ENCODE assay signal across 9 mouse cellular contexts in the genomic region with DNA sequence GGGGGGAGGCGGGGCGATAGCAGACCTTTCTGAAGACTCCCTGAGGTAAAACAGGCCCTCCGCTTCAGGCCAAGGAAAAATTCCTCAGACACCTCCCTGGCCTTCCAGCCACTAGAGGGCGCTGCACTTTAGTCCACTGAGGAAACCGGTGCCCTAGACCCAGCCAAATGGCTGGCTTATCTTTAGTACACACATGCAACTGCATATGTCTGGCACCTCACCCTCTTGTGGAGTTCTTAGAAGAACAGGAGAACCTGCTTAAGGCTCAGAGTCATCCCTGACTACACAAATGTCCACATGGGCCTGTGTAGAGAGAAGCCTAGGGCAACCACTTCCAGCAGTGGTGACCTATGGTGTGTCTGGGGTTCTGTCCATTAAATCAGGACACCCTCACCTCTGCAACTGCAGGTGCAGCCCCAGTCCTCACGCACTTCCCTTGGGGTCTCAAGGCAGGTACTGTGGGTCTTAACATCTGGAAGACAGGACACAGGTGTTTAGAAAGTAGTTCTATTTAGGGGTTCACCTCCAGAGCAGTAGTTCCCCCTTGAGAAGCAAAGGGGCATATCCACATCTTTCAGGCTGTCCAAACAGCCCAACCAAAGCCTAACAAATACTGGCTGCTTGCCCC. TPM values are rescaled to one million over a fixed set of nuclear protein-coding genes. Genes with fewer than 3 reads are reported as not detected.
DNase-seq lines count a peak whose midpoint lies in the region; ATAC-seq and TF ChIP-seq lines count a peak whose summit lies in the region.
"Had no signal": no experiment of that assay in that cellular context is flagged by ENCODE, and none has a peak within 500 bp of the region (broad histone marks: within the 10 kb centered on the region; RNA-seq: fewer than 3 reads in every experiment).

No protein-coding gene starts in this region.

- TF ChIP-seq CTCF in ES-Bruce4 (IDR thresholded peaks at IDR 0.05; ENCODE audit: low read depth, low read length) = peak; percentile 88

- no peak for TF ChIP-seq POLR2A in ES-Bruce4 (IDR thresholded peaks at IDR 0.05; ENCODE audit: insufficient read depth, low read length)

- no peaks in the 10 kb centered on the region for H3K9me3 ChIP-seq in ES-Bruce4 (replicated peaks; ENCODE audit: control insufficient read depth, insufficient read depth, low read length, poor library complexity, severe bottlenecking)
- H3K9me3 ChIP-seq in embryonic facial prominence, embryonic 11.5 days (replicated peaks; ENCODE audit: control insufficient read depth, low read length) = no peaks in the 10 kb centered on the region
- H3K9me3 ChIP-seq in heart, embryonic 16.5 days (replicated peaks; ENCODE audit: control insufficient read depth, low read length) = no peaks in the 10 kb centered on the region
- no peaks in the 10 kb centered on the region for H3K9me3 ChIP-seq in lung, embryonic 15.5 days

- no peak overlapping the region for H3K27ac ChIP-seq in ES-Bruce4 (ENCODE audit: insufficient read depth, low read length)
- H3K27ac ChIP-seq in embryonic facial prominence, embryonic 11.5 days (replicated peaks; ENCODE audit: low read depth, low read length) = no peak overlapping the region
- no peak overlapping the region for H3K27ac ChIP-seq in heart, embryonic 16.5 days (ENCODE audit: low read length)
- no peak overlapping the region for H3K27ac ChIP-seq in lung, embryonic 15.5 days
- H3K27ac ChIP-seq: macrophage had no signal

- ATAC-seq in embryonic facial prominence, embryonic 11.5 days (replicated peaks; ENCODE audit: insufficient number of reproducible peaks, low FRiP score, low TSS enrichment, low read depth) = peak; percentile 7; the same call in 1 of the 2 replicates
- ATAC-seq in heart, embryonic 16.5 days (replicated peaks; ENCODE audit: extremely low read depth, insufficient read depth, low FRiP score) = 0 out of 2 replicates have a peak, but pooled peaks have one; percentile 4
- peak; percentile 32; the same call in 1 of the 2 replicates for ATAC-seq in lung, embryonic 15.5 days (ENCODE audit: borderline replicate concordance, extremely low read depth, low FRiP score, low TSS enrichment)

- H3K4me1 ChIP-seq in ES-Bruce4 (ENCODE audit: control insufficient read depth, insufficient read depth, low read length) = no peaks in the 10 kb centered on the region
- H3K4me1 ChIP-seq in embryonic facial prominence, embryonic 11.5 days (ENCODE audit: control insufficient read depth, insufficient read depth, low read length) = peaks cover 4% of the 10 kb centered on the region; the same call in 1 of the 2 replicates
- peaks cover 34% of the 10 kb centered on the region for H3K4me1 ChIP-seq in heart, embryonic 16.5 days (ENCODE audit: control insufficient read depth, insufficient read depth, low read length)
- H3K4me1 ChIP-seq in lung, embryonic 15.5 days = peaks cover 29% of the 10 kb centered on the region

- H3K4me3 ChIP-seq in ES-Bruce4 (ENCODE audit: low read depth, low read length) = no peak overlapping the region
- no peak overlapping the region for H3K4me3 ChIP-seq in embryonic facial prominence, embryonic 11.5 days (ENCODE audit: low read depth, low read length)
- H3K4me3 ChIP-seq in heart, embryonic 16.5 days (ENCODE audit: low read length) = no peak overlapping the region
- no peak overlapping the region for H3K4me3 ChIP-seq in lung, embryonic 15.5 days

- no peak overlapping the region for H3K9ac ChIP-seq in ES-Bruce4 (ENCODE audit: low read depth, poor library complexity, severe bottlenecking)
- no peak overlapping the region for H3K9ac ChIP-seq in embryonic facial prominence, embryonic 11.5 days (replicated peaks; ENCODE audit: low read length)
- H3K9ac ChIP-seq in heart, embryonic 16.5 days (ENCODE audit: low read length) = no peak overlapping the region
- no peak overlapping the region for H3K9ac ChIP-seq in lung, embryonic 15.5 days

- no peaks in the 10 kb centered on the region; the same call in 1 of the 2 replicates for H3K27me3 ChIP-seq in ES-Bruce4 (ENCODE audit: control insufficient read depth, insufficient read depth, low read length, poor library complexity, severe bottlenecking)
- peaks cover 25% of the 10 kb centered on the region for H3K27me3 ChIP-seq in embryonic facial prominence, embryonic 11.5 days (ENCODE audit: control insufficient read depth, insufficient read depth, low read length)
- peaks cover 32% of the 10 kb centered on the region for H3K27me3 ChIP-seq in heart, embryonic 16.5 days (ENCODE audit: control insufficient read depth, insufficient read depth, low read length)
- H3K27me3 ChIP-seq in lung, embryonic 15.5 days = peaks cover 32% of the 10 kb centered on the region

- no peak overlapping the region for H3K4me2 ChIP-seq in embryonic facial prominence, embryonic 11.5 days (ENCODE audit: low read depth, low read length)
- no peak overlapping the region for H3K4me2 ChIP-seq in heart, embryonic 16.5 days (ENCODE audit: low read depth, low read length)
- no peak overlapping the region for H3K4me2 ChIP-seq in lung, embryonic 15.5 days

- WGBS in embryonic facial prominence, embryonic 11.5 days = 20% methylated on average over 4 of the region's 6 CpGs
- 16% methylated on average over 4 of the region's 6 CpGs for WGBS in heart, embryonic 16.5 days
- WGBS in lung, embryonic 15.5 days = 23% methylated on average over 4 of the region's 6 CpGs

- H3K36me3 ChIP-seq in ES-Bruce4 (ENCODE audit: control insufficient read depth, insufficient read depth, low read length, poor library complexity, severe bottlenecking) = peaks cover 18% of the 10 kb centered on the region
- H3K36me3 ChIP-seq in embryonic facial prominence, embryonic 11.5 days (replicated peaks; ENCODE audit: control insufficient read depth, insufficient read depth, low read depth, low read length) = peaks cover 8% of the 10 kb centered on the region
- H3K36me3 ChIP-seq in heart, embryonic 16.5 days (ENCODE audit: control insufficient read depth, insufficient read depth) = peaks cover 25% of the 10 kb centered on the region
- H3K36me3 ChIP-seq in lung, embryonic 15.5 days = peaks cover 36% of the 10 kb centered on the region

- no peak for TF ChIP-seq EP300 in ES-Bruce4 (IDR thresholded peaks at IDR 0.05; ENCODE audit: insufficient read depth, low read depth, low read length)

- DNase-seq in adrenal gland, postnatal 14 days = peak; percentile 93
- peak; percentile 87 for DNase-seq in embryonic facial prominence, embryonic 11.5 days (ENCODE audit: low spot score)
- peak; percentile 63 to 81 for DNase-seq in layer of hippocampus, adult 18-20 months (ENCODE audit: low spot score in 2 of 2)
- DNase-seq in right cerebral cortex, postnatal 14 days = peak; percentile 92
- peak; percentile 69 to 86 for DNase-seq in urinary bladder, postnatal 4 days (ENCODE audit: low spot score in 2 of 2)

RNA-seq across cellular contexts. Expression of gene Hcn2, which starts 3.8 kb away (rescaled TPM):
- polyA plus RNA-seq in ES-Bruce4 (2011; ENCODE audit: insufficient read depth, insufficient read length, low read depth, missing spikeins) = 7.3 and 8.4 TPM in 2 replicates
- 7.1 and 10.6 TPM in 2 replicates for total RNA-seq in adrenal gland, postnatal 14 days (2021)
- polyA plus RNA-seq in embryonic facial prominence, embryonic 11.5 days (2014; fragmentation: Nextera tagmentation; extraction: Ambion mirVana) = 0.14 and 0.21 TPM in 2 replicates
- polyA plus RNA-seq in heart, embryonic 16.5 days (2015; fragmentation: Nextera tagmentation; extraction: Ambion mirVana) = not detected in 2 replicates
- total RNA-seq in layer of hippocampus, adult 18-20 months (2021) = 100 to 1,000 TPM; 134 TPM
- 0.05 and 0.10 TPM in 2 replicates for polyA plus RNA-seq in lung, embryonic 15.5 days (2015; fragmentation: Nextera tagmentation; extraction: Ambion mirVana)

RNA-seq across cellular contexts. Expression of gene Bsg, which starts 8.3 kb away (rescaled TPM):
- 445 and 449 TPM in 2 replicates for polyA plus RNA-seq in ES-Bruce4 (2011; ENCODE audit: insufficient read depth, insufficient read length, low read depth, missing spikeins)
- total RNA-seq in adrenal gland, postnatal 14 days (2021) = 598 and 707 TPM in 2 replicates
- polyA plus RNA-seq in embryonic facial prominence, embryonic 11.5 days (2014; fragmentation: Nextera tagmentation; extraction: Ambion mirVana) = 630 and 667 TPM in 2 replicates
- polyA plus RNA-seq in heart, embryonic 16.5 days (2015; fragmentation: Nextera tagmentation; extraction: Ambion mirVana) = 1,046 and 1,072 TPM in 2 replicates
- 100 to 1,000 TPM; 554 to 566 TPM for total RNA-seq in layer of hippocampus, adult 18-20 months (2021)
- polyA plus RNA-seq in lung, embryonic 15.5 days (2015; fragmentation: Nextera tagmentation; extraction: Ambion mirVana) = 1,102 and 1,152 TPM in 2 replicates

RNA-seq across cellular contexts. Expression of gene Gzmm, which starts 23.8 kb away (rescaled TPM):
- 2.8 and 3.6 TPM in 2 replicates for polyA plus RNA-seq in ES-Bruce4 (2011; ENCODE audit: insufficient read depth, insufficient read length, low read depth, missing spikeins)
- total RNA-seq in adrenal gland, postnatal 14 days (2021) = 0.89 and 1.1 TPM in 2 replicates
- polyA plus RNA-seq in embryonic facial prominence, embryonic 11.5 days (2014; fragmentation: Nextera tagmentation; extraction: Ambion mirVana) = 0.77 TPM in 1 of 2 replicates, not detected in the other
- polyA plus RNA-seq in heart, embryonic 16.5 days (2015; fragmentation: Nextera tagmentation; extraction: Ambion mirVana) = 1.1 and 1.3 TPM in 2 replicates
- total RNA-seq in layer of hippocampus, adult 18-20 months (2021) = 1 to 10 TPM; 3.3 to 3.6 TPM
- 0.86 and 0.89 TPM in 2 replicates for polyA plus RNA-seq in lung, embryonic 15.5 days (2015; fragmentation: Nextera tagmentation; extraction: Ambion mirVana)
- polyA plus RNA-seq: macrophage had no signal

RNA-seq across cellular contexts. Expression of gene Cdc34, which starts 30.6 kb away (rescaled TPM):
- 299 and 319 TPM in 2 replicates for polyA plus RNA-seq in ES-Bruce4 (2011; ENCODE audit: insufficient read depth, insufficient read length, low read depth, missing spikeins)
- total RNA-seq in adrenal gland, postnatal 14 days (2021) = 79.1 and 82.4 TPM in 2 replicates
- polyA plus RNA-seq in embryonic facial prominence, embryonic 11.5 days (2014; fragmentation: Nextera tagmentation; extraction: Ambion mirVana) = 150 and 157 TPM in 2 replicates
- 98.0 and 101 TPM in 2 replicates for polyA plus RNA-seq in heart, embryonic 16.5 days (2015; fragmentation: Nextera tagmentation; extraction: Ambion mirVana)
- 10 to 100 TPM; 65.4 to 74.2 TPM for total RNA-seq in layer of hippocampus, adult 18-20 months (2021)
- polyA plus RNA-seq in lung, embryonic 15.5 days (2015; fragmentation: Nextera tagmentation; extraction: Ambion mirVana) = 79.5 and 82.0 TPM in 2 replicates

RNA-seq across cellular contexts. Expression of gene Polrmt, which starts 33.8 kb away (rescaled TPM):
- 21.9 and 23.0 TPM in 2 replicates for polyA plus RNA-seq in ES-Bruce4 (2011; ENCODE audit: insufficient read depth, insufficient read length, low read depth, missing spikeins)
- 59.2 and 65.4 TPM in 2 replicates for total RNA-seq in adrenal gland, postnatal 14 days (2021)
- polyA plus RNA-seq in embryonic facial prominence, embryonic 11.5 days (2014; fragmentation: Nextera tagmentation; extraction: Ambion mirVana) = 30.5 and 35.6 TPM in 2 replicates
- 36.1 and 36.3 TPM in 2 replicates for polyA plus RNA-seq in heart, embryonic 16.5 days (2015; fragmentation: Nextera tagmentation; extraction: Ambion mirVana)
- 10 to 100 TPM; 42.4 to 51.3 TPM for total RNA-seq in layer of hippocampus, adult 18-20 months (2021)
- 41.5 and 49.2 TPM in 2 replicates for polyA plus RNA-seq in lung, embryonic 15.5 days (2015; fragmentation: Nextera tagmentation; extraction: Ambion mirVana)
